Mouse (Mus musculus) MN1 (cell line): ENCODE results near the gene Psme2b.
"Not testable (repeated sequence)": the region's sequence is repeated elsewhere in the genome, so short reads cannot be mapped to it uniquely, and the experiment has no call there.

ENCODE experiments used
- DNase-seq: peaks from one replicate; pipeline ENCODE4 v3.0.0-alpha.2; 2016; ENCODE audit warnings: low spot score

Gene Psme2b

GRCm38 (mm10) chr11:48946090-48946489, at the start of gene Psme2b:
TSS of gene Psme2b (minus strand) at chr11:48946190.
- not testable (repeated sequence) for DNase-seq

GRCm38 (mm10) chr11:48994018-48994417, 48.0 kb upstream of the Psme2b start, which contains the start of gene Tgtp1:
TSS of gene Tgtp1 (minus strand) at chr11:48994172.
- not testable (repeated sequence) for DNase-seq

DNA sequence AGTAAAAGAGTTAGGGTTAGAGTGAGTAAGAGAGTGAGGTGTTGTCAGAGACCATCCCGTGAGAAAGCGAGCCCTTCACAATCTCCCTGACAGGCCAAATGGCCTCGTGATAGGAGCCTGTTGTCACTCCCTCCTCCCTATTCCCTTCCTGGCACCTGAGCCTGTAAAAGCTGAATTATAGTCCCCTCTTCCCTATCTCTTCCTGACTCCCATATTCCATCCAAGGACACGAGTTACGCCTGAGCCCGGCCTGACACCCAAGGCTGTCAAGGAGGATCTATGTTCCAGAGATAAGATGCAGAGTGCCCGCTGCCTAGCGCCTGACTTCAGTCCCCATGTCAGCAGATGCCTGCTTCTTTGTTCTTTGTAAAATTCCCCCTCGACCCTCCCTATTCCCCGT, 47.3 kb upstream of the Psme2b start:
- DNase-seq: not testable (repeated sequence)

DNA sequence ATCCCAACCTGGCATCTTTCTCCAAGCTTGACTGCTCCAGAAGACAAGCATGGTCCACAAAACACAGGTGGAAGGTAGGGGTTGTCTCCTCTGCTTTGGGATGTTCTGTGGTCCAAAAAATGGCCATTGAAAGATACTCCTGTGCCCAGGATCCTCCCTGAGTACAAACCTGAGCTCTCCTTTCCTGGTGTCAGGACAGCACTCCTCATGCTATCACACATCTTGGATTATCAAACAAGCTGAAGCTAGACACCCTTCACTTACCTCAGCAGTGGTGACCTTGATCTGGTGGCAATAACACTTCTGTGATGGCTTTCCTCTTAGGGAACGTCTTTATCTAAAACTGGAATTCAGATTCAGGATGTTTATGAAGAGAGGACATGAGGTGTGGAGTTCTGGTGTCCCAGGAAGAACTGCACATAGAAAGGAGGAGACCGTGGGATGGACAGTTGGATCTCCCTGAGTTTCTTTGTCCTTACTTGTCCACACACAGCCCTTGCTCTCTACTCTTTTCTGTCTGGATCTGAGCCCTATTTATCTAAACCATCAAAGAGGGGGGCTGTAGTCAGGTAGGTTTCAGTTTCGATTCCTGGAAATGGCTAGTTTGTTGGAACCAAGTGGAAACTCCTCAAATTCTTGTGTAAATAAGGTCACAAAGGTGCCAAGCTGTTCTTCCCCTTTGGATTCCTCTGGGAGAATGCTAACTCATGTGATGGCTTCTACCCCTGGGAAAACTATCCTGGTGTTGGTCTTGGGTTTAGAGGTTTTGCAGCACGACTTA, 45.9 kb upstream of the Psme2b start, which contains the start of gene Gm12185:
Gene Gm12185, minus strand, starts transcription at position 487 of the 781 bp plus-strand sequence.
- DNase-seq: not testable (repeated sequence)

DNA sequence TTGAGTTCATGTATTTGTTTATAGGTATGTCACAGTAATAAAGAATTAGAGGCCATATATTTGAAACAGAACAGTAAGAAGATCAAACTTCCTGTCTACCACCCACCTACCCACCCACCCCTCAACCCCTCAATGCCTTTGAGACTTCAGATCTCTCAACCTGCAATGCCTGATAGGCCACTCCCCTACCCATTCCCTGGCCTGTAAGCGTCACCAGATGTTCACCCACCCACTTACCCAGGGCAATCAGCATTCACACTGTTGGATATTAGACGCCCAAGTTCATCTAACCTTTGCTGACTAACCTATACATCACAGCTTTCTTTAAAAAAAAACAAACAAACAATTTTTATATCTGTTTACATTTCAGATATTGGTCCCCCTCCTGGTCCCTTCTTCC, 44.0 kb upstream of the Psme2b start:
- DNase-seq: not testable (repeated sequence)

DNA sequence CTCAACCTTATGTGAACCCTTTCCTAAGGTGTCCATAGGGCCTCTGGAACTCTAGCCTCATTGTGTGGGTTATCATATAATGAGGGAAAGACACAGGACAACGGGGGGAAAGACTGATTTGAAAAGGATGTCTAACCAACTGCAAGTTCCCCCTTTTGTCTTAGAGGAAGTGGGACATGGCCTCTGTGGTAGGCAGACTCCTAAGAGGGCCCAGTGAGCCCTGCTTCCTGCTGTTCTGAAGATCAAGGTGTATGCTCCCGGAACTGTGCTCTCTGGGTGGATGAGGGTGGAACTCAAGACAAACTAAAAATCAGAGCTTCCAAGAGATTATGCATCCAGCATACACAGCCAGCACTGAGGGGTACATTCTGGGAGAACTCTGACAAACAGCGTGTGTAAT, 42.2 kb upstream of the Psme2b start:
- not testable (repeated sequence) for DNase-seq

DNA sequence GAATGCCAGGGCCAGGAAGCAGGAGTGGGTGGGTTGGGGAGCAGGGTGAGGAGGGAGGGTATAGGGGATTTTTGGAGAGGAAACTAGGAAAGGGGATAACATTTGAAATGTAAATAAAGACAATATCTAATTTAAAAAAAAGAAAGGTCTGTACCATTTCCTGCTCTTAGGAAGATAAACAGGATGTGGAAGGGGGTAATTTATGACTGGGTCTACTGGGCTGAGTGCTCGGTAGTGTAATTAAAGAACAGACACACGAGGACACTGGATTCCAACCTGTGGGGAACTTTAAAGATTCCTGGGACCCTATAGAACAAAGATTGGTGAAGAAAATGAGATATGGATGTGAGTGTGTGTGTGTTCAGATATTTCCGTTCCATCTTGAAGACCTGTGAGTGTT, 36.9 kb upstream of the Psme2b start:
- DNase-seq: not testable (repeated sequence)

DNA sequence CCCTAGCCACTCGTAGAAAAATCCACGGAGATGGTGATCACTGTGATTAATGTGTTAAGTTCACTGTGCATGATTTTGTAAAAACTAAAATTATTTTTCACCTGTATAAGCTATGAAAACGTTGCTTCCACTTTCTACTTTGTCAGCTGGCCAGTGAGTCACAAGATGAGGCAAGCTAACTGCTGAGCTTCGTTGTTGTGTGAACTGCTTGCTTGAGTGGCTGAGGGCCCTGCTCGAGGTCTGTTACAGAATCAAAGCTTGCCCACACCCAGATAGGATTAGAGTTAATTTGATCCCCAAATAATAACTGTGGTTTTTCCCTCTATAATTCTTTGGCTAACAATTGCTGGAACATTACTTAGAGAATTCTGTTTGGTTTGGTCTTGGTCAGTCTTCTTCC, 34.1 kb upstream of the Psme2b start:
- DNase-seq: not testable (repeated sequence)

DNA sequence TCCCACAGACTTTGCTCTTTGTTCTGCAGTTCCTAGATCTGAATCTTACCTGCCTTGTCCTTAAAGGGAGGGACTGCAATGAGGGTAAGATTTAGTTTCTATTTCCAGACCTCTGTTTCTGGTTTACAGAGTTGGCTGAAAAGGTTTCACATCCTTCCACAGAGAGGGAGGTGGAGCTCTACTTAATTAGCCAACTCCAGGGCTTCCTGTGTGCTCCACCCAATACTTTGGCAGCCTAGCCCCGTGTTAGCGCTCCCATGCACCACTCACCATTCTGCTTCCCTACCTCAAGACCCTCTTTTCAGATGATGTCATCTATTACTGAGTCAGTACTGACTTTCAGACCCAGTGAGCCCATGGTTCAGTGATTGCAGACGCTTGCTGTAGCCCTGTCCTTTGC, 33.3 kb upstream of the Psme2b start, which contains the start of gene 9930111J21Rik1:
Gene 9930111J21Rik1, minus strand, starts transcription at position 148 of the 400 bp plus-strand sequence.
- DNase-seq: not testable (repeated sequence)

DNA sequence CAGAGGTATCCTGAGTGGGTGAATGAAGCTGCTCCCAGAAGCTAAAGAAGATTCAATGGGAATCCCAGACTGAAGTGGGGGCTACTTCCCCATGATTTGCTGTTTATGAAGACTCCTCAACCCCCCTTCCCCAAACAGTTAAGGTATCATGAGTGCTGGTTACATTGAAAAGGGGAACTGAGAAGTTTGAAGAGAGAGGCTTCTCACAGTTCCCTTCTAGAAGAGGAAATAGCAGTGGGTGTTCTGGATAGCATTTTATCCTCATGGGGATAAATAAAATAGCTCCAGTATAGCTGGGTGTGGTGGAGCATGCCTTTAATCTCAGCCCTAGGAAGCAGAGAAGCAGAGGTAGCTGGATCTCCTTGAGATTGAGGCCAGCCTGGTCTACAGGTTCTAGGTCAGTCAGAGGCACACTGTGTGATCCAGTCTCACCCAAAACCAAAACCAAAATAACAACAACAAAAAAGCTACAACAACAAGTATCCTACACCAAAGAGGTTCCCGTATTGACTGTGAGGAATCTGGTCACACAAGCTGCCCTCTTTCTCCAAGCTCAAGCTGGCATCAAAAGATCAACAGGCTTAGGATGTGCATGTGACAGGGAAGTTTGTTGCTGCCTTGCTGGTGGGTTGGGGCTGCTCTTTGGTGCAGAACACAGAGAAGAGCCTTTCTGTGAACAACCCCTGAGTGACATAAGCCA, 32.4 kb upstream of the Psme2b start, which contains the start of gene Olfr56:
Gene Olfr56, plus strand, starts transcription at position 650 of the 700 bp plus-strand sequence.
- not testable (repeated sequence) for DNase-seq

DNA sequence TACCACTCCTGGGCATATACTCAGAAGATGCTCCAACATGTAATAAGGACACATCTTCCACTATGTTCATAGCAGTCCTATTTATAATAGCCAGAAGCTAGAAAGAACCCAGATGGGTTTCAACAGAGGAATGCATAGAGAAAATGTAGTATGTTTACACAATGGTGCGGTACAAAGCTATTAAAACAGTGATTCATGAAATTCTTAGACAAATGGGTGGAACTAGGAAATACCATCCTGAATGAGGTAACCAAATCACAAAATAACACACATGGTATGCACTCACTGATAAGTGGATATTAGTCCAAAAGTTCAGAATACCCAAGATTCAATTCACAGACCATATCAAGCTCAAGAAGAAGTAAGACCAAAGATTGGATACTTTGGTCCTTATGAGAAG, 28.7 kb upstream of the Psme2b start:
- not testable (repeated sequence) for DNase-seq

GRCm38 (mm10) chr11:48939286-48939685, 6.7 kb downstream of the Psme2b start:
- not testable (repeated sequence) for DNase-seq

DNA sequence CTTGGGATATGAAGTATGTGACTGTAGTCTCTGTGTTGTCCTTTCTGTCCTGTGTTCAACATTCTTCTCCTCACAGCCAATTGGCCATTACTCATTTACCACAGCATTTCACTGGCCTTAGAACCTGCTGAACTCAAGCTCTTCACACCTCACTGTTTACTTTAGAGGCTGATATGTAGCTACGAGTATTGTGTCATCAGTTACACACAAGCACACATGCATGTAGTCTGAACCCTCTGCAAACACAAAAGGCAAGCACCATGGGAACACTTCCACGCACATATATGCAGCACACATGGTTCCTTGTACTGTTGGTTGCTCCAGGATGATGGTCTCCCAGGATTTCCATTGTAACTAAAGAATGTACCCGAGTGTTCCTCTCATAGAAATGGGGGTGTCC, 10.7 kb downstream of the Psme2b start:
- not testable (repeated sequence) for DNase-seq

DNA sequence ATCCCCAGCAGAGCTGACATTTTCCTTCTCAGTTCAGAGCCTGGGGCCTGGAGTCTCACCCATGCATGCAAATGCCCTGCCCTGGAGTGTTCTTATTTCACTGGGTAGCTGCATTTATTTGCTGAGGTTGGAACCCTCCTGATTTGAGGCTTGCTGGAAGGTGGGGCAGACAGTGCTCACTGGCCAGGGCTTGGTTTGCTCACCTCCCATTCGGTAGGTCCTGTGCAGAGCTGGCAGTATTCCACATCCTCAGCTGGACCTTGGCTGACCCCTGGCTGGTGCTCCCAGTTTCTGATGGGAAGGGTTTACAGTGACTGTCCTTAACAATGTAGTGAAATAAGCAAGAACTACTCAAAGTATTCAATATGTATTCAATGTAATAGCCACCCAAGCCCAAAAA, 12.1 kb downstream of the Psme2b start:
- not testable (repeated sequence) for DNase-seq

- DNase-seq: not testable (repeated sequence)
Measured at GRCm38 (mm10) chr11:48933422-48933821, 12.6 kb downstream of the Psme2b start.

DNA sequence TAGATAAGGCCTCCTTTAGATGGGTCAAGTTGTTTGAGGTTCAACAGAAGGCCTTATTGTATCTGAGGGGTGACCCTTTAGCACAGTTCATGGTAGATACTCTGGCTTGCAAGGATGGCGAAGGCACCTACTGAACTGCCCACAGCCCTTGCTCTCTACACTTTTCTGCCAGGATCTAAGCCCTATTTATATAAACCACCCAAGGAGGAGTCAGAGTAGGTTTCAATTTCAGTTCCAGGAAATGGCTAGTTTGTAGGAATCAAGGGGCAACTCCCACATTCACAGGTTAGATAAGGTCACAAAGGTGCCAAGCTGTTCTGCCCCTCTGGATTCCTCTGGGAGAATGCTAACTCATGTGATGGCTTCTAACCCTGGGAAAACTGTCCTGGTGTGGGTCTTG, 17.9 kb downstream of the Psme2b start:
- not testable (repeated sequence) for DNase-seq

GRCm38 (mm10) chr11:48926437-48926836, 19.6 kb downstream of the Psme2b start:
- DNase-seq: not testable (repeated sequence)

DNA sequence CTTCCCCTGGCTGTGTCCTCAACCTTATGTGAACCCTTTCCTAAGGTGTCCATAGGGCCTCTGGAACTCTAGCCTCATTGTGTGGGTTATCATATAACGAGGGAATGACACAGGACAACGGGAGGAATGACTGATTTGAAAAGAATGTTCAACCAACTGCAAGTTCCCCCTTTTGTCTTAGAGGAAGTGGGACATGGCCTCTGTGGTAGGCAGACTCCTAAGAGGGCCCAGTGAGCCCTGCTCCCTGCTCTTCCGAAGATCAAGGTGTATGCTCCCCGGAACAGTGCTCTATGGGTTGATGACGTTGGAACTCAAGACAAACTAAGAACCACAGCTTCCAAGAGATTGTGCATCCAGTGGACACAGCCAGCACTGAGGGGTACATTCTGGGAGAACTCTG, 22.2 kb downstream of the Psme2b start:
- DNase-seq: not testable (repeated sequence)

- DNase-seq: no peak
Measured at GRCm38 (mm10) chr11:48918380-48918779, 27.6 kb downstream of the Psme2b start.

GRCm38 (mm10) chr11:48913611-48914010, 32.4 kb downstream of the Psme2b start:
- DNase-seq: no peak

GRCm38 (mm10) chr11:48908459-48908858, 37.5 kb downstream of the Psme2b start:
- no peak for DNase-seq

DNA sequence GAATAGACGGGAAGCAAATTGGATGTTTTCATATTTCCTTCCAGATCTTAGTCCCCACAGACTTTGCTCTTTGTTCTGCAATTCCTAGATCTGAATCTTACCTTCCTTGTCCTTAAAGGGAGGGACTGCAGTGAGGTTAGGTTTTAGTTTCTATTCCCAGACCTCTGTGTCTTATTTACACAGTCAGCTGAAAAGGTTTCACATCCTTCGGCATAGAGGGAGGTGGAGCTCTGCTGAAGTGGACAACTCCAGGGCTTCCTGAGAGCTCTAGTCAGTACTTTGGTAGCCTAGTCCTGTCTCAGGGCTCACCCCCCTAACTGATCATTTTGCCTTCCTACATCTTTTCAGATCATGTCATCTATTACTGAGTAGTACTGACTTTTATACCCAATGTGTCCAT, 44.0 kb downstream of the Psme2b start, which contains the start of gene Gm5431:
Gene Gm5431, minus strand, starts transcription at position 194 of the 400 bp plus-strand sequence.
- no peak for DNase-seq

GRCm38 (mm10) chr11:48901567-48901930, 44.4 kb downstream of the Psme2b start:
- not testable (repeated sequence) for DNase-seq
